Mouse (Mus musculus): ENCODE measurements at regions not wholly inside any gene's neighbourhood (a gene's known extent, or its start where the extent isn't known, plus 50 kb on each side); places are given as distances from the start of the nearest gene placed in this dataset.

- DNase-seq, result peak; percentile 34
These were observed 89.5 kb upstream of the Mrps22 start for GRCm38 (mm10) chr9:98690839-98691516.

GRCm38 (mm10) chr9:98685548-98685947 is 84.1 kb upstream of the Mrps22 start:
- DNase-seq, result no peak

GRCm38 (mm10) chr9:98684336-98684735 is 82.9 kb upstream of the Mrps22 start:
- no peak for DNase-seq

GRCm38 (mm10) chr9:98675612-98676011 is 74.2 kb upstream of the Mrps22 start:
- DNase-seq, result no peak

- DNase-seq, result no peak
These were observed 72.1 kb upstream of the Mrps22 start for GRCm38 (mm10) chr9:98673461-98674114.

GRCm38 (mm10) chr9:98672361-98672760 is 70.9 kb upstream of the Mrps22 start:
- DNase-seq, result no peak

GRCm38 (mm10) chr9:98668423-98669330 is 67.2 kb upstream of the Mrps22 start:
- no peak for DNase-seq

GRCm38 (mm10) chr9:98667072-98667471 is 65.6 kb upstream of the Mrps22 start:
- no peak for DNase-seq

GRCm38 (mm10) chr9:98663011-98663410 is 61.6 kb upstream of the Mrps22 start:
- no peak for DNase-seq

GRCm38 (mm10) chr9:98651681-98652080 is 50.2 kb upstream of the Mrps22 start:
- peak; percentile 55 for DNase-seq

Measured in adrenal gland, adult 2 months (tissue).